Mouse (Mus musculus) adrenal gland (tissue): ENCODE data around the gene Prepl.

ENCODE experiments used
- intact Hi-C: fragments of 180-260 bp; cut with DNase I; formaldehyde crosslinking; loops from one replicate; pipeline ENCODE4 v1.15.1; 2025
- long read RNA-seq, 2 experiments: library from polyadenylated mRNA; unstranded; transcript quantifications; one replicate each; pipeline ENCODE4 v2.0.0; 2020; ENCODE audit warnings: borderline replicate concordance in 1 of 2; ENCODE audit not compliant: insufficient replicate concordance in 1 of 2

Prepl gene
- long read RNA-seq, experiment 1, transcript Prepl-201 (14 exons, 3,255 nt): major isoform, 8 of 16 reads
- long read RNA-seq, experiment 1, partial matches to known transcripts: 6 of 16 reads
- long read RNA-seq, experiment 1, other reads (novel, unspliced or antisense): 1 of 16 reads
- long read RNA-seq, experiment 2, transcript Prepl-202 (15 exons, 2,734 nt): major isoform, 5 of 16 reads
- long read RNA-seq, experiment 2, transcript Prepl-201 (14 exons, 3,255 nt): major isoform, 5 of 16 reads
- long read RNA-seq, experiment 2, partial matches to known transcripts: 3 of 16 reads
- long read RNA-seq, experiment 2, other reads (novel, unspliced or antisense): 2 of 16 reads

DNA sequence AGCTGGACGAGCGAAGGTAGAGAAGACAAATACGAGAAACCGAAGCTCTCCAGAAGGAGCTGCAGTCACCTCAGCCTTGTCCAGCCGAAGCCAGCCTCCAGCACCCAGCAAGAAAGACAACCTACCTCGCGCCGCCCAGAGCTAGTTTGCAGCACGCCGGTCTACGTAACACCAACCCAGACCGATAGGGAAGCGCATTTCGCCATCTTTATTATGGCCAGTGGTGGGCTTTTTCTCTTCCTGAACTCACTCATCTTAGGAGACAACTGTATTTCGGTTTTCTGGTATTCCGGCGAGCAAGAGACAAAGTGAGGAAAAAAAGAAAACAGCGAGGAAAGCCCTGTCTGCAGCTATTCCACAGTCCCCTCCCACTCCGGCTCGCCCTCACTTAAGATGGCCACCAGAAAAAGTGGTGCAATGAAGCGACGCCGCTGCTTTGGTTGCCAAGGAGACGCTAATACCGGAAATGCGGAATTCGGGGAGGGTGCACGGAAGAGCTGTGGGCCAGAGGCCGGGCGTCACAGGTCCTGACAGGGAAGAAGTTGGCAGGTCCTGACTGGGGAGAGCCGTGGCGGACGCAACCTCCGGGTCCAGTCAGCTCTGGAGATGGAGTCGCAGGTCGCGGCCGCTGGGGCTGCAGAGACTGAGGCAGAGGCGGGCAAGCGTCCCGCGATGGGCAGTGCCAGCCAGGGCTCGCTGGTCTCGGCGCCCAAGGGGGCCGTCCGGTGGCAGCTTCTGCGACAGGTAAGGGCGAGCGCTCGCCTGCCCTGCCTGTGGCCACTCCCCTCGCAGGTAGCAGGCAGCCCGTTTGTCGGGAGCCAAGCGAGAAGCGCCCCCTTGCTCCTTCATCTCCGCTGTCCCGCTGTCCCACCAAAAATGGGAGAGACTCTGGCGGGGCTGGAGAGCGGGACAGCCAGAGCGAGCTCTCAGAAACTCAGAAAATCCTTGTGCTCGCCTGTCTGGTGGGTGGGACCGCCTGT is at the start of gene Prepl, which contains the start of gene Camkmt:
Gene Prepl, minus strand, starts transcription at position 122 of the 980 bp plus-strand sequence.
Gene Camkmt, plus strand, starts transcription at position 433 of the 980 bp plus-strand sequence.
- intact Hi-C loops: no loop called here

- intact Hi-C loops: no loop called here
Measured at GRCm38 (mm10) chr17:85138393-85138792, 48.4 kb upstream of the Prepl start.

DNA sequence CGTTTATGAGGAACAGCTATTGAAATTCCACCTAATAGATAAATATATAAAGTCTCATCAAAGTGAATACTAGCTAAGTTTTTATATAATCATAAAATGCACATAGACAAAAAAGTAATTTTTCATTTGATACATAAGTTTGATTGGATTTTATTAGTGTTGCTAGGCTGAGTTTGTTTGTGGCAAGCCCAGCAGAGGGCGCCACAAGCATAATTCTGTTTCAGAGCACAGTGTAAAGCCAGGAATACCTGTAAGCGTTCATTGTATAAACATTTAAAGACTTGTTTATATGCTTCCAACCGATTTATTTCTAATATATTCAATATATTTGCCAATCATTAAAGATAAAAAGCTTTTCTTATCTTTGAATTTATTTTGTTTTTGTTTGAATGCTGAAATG is 26.6 kb upstream of the Prepl start:
- intact Hi-C loops: loop anchor here (1.0 to 5.0 kb wide), 2 partner anchors 71 to 517 kb away; no protein-coding TSS in a partner anchor

GRCm38 (mm10) chr17:85113441-85113840 is 23.4 kb upstream of the Prepl start:
- intact Hi-C loops: no loop called here

- intact Hi-C loops: no loop called here
Measured at GRCm38 (mm10) chr17:85110640-85111039, 20.6 kb upstream of the Prepl start.

- intact Hi-C loops: no loop called here
Measured at GRCm38 (mm10) chr17:85103310-85103709, 13.3 kb upstream of the Prepl start.

- intact Hi-C loops: no loop called here
Measured at GRCm38 (mm10) chr17:85101751-85102150, 11.7 kb upstream of the Prepl start.

DNA sequence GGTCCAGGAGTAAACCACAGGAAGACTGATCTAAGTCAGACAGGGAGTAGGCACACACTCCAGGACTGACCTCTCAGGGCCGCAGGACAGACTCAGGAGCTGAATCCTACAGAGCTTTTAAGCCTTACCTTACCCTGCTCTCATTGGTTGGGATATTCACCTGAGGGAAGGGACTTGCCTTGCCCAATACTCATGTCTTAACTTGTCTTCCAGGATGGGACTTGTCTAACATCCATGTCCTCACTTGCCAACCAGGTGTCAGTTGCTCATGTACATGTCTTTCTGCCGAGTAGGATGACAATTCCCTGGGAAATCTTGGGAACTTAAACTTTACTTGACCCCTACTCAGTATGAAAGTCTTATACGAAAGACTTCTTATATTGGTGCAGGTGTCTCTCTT is 10.2 kb upstream of the Prepl start:
- intact Hi-C loops: no loop called here

- intact Hi-C loops: no loop called here
Measured at GRCm38 (mm10) chr17:85098677-85099323, 8.8 kb upstream of the Prepl start.

- intact Hi-C loops: no loop called here
Measured at GRCm38 (mm10) chr17:85096396-85096795, 6.4 kb upstream of the Prepl start.

DNA sequence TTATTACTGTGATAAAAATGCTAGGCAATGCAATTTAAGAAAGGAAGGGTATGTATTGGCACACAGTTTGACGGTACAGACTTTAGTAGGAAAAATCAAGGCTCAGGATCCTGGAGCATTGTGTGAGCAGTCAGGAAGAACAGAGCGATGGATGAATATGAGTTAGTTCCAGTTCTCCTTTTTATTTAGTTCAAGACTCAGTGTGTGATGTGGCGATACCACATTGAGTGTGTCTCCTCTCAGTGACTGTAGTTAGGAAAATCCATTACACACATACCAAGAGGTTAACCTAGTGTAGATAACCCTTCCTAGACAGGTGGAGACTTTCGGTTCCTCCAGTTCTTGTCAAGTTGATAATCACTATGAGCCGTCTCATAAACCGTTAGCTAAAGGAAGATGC is 1.7 kb upstream of the Prepl start:
- intact Hi-C loops: no loop called here

- intact Hi-C loops: no loop called here
Measured at GRCm38 (mm10) chr17:85089621-85090020, 420 bp downstream of the Prepl start.

- intact Hi-C loops: no loop called here
Measured at GRCm38 (mm10) chr17:85089011-85089410, 1.0 kb downstream of the Prepl start.

- intact Hi-C loops: no loop called here
Measured at GRCm38 (mm10) chr17:85088401-85088800, 1.6 kb downstream of the Prepl start.

DNA sequence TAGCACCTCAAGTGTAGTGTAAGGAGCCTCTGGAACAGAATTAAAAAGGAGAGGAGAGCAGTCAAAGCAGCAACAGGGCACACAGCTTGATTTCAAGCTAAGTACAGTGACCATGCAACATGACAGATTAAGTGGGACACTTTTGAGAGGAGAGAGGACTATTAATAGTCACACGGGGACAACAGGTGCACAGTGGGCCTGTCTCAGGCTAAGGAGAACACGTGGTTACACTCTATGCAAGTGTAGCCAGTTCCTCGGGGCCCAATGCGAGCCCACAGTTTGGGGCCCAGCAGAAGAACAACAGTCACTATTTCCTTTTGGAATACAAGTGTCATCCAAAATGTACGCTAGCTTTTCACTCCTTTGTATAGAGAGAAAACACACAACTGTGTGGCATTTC is 2.5 kb downstream of the Prepl start:
- intact Hi-C loops: no loop called here

DNA sequence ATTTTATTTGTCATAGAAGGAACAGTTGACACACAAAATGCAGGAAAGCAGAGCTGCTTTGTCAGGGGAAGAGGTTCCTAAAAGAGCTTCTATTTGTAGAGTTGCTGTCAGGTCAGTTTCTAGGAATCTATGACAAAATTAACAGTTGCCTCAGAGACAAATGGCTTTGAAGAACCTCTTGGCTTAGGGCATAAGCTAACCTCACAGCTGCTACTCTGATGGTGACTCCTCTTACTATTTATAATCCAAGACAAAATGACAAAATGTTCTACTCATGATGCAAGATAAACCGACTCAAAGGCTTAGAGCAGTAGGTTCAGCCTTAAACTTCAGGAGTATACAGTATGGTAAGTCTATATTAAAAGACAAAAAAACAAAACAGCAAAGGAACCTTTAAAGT is 3.5 kb downstream of the Prepl start:
- intact Hi-C loops: no loop called here

DNA sequence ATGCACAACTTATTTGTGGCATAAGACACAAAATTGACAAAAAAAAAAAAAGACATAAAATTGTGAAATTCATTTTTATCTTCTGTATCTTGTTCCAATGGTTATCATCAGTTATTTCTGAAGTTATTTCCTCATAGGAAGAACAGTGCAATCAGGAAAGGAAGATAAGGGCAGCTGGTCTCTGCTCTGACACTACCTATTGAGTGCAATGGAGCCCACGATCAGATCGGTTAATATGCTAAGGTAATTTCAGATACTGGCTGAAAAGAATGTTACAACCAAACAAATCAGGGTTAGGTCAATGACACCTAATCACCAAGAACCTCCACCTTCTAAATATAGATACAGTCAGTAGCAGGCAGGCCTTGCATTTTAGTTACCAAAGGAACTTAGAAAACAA is 4.7 kb downstream of the Prepl start:
- intact Hi-C loops: no loop called here

DNA sequence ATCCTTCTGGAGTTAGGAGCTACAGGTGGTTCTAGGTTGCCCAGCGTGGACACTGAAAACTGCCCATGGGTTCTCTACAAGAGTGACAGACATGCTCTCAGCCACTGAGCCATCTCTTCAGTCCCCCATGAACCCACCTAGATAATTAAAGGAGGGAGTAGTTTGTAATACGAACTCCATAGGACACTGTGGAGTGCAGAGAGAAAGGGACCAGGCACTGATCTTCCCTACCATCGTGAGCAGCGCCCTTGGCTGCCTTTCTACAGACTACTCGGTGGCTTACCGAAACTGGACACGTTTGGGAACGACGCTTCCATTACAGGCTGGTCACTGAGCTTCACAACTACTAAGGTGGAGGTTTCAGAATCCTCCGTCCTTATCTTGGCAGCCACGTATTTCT is 9.3 kb downstream of the Prepl start:
- intact Hi-C loops: no loop called here

- intact Hi-C loops: no loop called here
Measured at GRCm38 (mm10) chr17:85079276-85079675, 10.8 kb downstream of the Prepl start.

GRCm38 (mm10) chr17:85074083-85074482 is 16.0 kb downstream of the Prepl start:
- intact Hi-C loops: no loop called here

DNA sequence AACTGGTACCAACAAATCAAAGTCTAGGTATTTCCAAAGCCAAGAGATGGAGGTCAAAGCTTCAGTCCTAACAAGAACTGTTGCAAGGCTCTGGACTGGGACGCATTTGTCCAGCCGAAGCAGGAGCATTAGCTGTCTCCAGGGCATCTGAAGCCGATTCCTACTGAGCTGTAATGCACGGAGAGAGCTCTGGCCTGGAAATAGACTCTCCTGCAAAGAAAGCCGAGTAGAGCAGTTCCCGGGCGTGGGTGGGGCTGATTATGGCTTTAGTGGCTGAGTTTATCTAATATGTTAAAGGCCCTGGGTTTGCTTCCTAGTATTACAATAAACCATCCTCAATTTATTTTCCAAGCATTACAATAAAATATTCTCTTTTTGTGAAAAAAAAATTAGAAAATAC is 16.8 kb downstream of the Prepl start:
- intact Hi-C loops: no loop called here

DNA sequence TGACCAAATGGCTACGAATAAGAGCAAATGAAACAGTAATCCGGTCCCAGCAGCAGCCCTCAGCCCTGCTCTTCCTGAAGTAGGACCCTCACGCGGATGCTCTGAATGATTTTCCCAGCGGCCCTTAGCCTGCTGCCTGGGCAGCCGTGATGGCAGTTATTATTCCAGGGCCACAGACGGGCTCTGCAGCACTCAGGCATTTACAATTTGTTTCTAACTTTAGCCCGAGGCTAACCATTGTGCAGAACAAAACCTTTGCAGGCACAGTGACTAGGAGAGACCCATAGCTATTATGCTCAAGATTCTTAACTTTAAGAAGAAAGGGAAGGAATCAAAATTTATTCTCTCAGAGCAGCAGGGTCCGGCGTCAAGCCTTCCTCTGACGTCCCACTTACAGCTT is 17.7 kb downstream of the Prepl start:
- intact Hi-C loops: no loop called here
